Mouse (Mus musculus) G1E (cell line): Measurements from ENCODE around the gene Cog5. TPM values are rescaled to one million over a fixed set of nuclear protein-coding genes. Genes with fewer than 3 reads are reported as not detected.

Source experiments
- ATAC-seq: 2 replicates; pipeline ENCODE4 v1.8.0; 2016; ENCODE audit warnings: mild to moderate bottlenecking; ENCODE audit not compliant: insufficient number of reproducible peaks, poor library complexity, low FRiP score, severe bottlenecking; ENCODE audit errors: extremely low read depth
- DNase-seq: peaks from one replicate; pipeline ENCODE4 v3.0.0; 2012; ENCODE audit warnings: low spot score
- H3K27me3 ChIP-seq: 2 replicates; pipeline ENCODE4 v1.6.1; 2012; ENCODE audit warnings: mild to moderate bottlenecking, low read length, inconsistent platforms; ENCODE audit not compliant: insufficient read depth
- H3K36me3 ChIP-seq: replicated peaks from 2 replicates; pipeline ENCODE3; 2012; ENCODE audit warnings: mild to moderate bottlenecking, inconsistent platforms
- H3K4me1 ChIP-seq: 2 replicates; pipeline ENCODE4 v1.6.1; 2012; ENCODE audit warnings: low read depth, low read length, inconsistent platforms, mixed read lengths; ENCODE audit not compliant: insufficient read depth
- H3K4me3 ChIP-seq: 2 replicates; pipeline ENCODE4 v1.5.1; 2012; ENCODE audit warnings: low read depth, mild to moderate bottlenecking, inconsistent platforms, low read length, moderate library complexity, mixed read lengths
- H3K9me3 ChIP-seq: replicated peaks from 2 replicates; pipeline ENCODE4 v1.6.1; 2012; ENCODE audit warnings: inconsistent platforms
- CTCF ChIP-seq: IDR thresholded peaks from 2 replicates; pipeline ENCODE4 v1.5.1; 2012; ENCODE audit warnings: low read depth, low read length, inconsistent platforms, mixed read lengths
- GATA1 ChIP-seq: IDR thresholded peaks from 2 replicates; pipeline ENCODE4 v1.6.1; 2012; ENCODE audit warnings: borderline replicate concordance, low read length, inconsistent platforms, mixed read lengths
- GATA2 ChIP-seq: IDR thresholded peaks from 2 replicates; pipeline ENCODE4 v1.6.1; 2012; ENCODE audit warnings: low read depth, low read length, inconsistent platforms, borderline replicate concordance
- POLR2AphosphoS5 ChIP-seq: IDR thresholded peaks from 2 replicates; pipeline ENCODE4 v1.6.1; 2012; ENCODE audit warnings: low read depth, low read length, inconsistent platforms; ENCODE audit not compliant: insufficient replicate concordance
- TAL1 ChIP-seq: conservative IDR thresholded peaks from 2 replicates; pipeline ENCODE4 v1.6.1; 2012; ENCODE audit warnings: low read depth, low read length, inconsistent platforms, mixed read lengths
- polyA plus RNA-seq: library from polyadenylated mRNA; stranded (reverse); fragments of >175 nt; gene quantifications from 2 replicates; pipeline ENCODE4 v1.2.3, GENCODE M21; 2012
- total RNA-seq, 2 experiments: library from RNA; stranded (forward) in 1 of 2; stranded (reverse) in 1 of 2; fragments of 200-1000 nt in 1 of 2; fragments of >200 nt in 1 of 2; fragmentation: Nextera tagmentation in 1 of 2; gene quantifications; 2 replicates each; pipeline ENCODE4 v1.2.3; 2014 to 2017

The Cog5 gene
- total and polyA plus RNA-seq, 3 experiments, result 4.7 to 142 (median 101) TPM

GRCm38 (mm10) chr12:31931818-31932217 is 277.1 kb downstream of the Cog5 start:
- no peaks in the 10 kb centered on the region for H3K27me3 ChIP-seq
- DNase-seq (no peak), ATAC-seq (no peak)
- H3K36me3 ChIP-seq, result peaks cover 80% of the 10 kb centered on the region
- no peak for TF ChIP-seq POLR2AphosphoS5
- TF ChIP-seq CTCF, result no peak
- no peak for TF ChIP-seq GATA2
- no peak for TF ChIP-seq GATA1
- TF ChIP-seq TAL1, result no peak
- H3K4me3 ChIP-seq, result no peak overlapping the region
- no peaks in the 10 kb centered on the region for H3K9me3 ChIP-seq
- H3K4me1 ChIP-seq, result 0 out of 2 replicates have a peak, but pooled peaks cover under 1% of the 10 kb centered on the region

- Histone ChIP-seq H3K4me3 (no peak overlapping the region), H3K27me3 (no peaks in the 10 kb centered on the region), H3K9me3 (no peaks in the 10 kb centered on the region), H3K36me3 (peaks cover 86% of the 10 kb centered on the region), H3K4me1 (peaks cover 6% of the 10 kb centered on the region; the same call in 1 of the 2 replicates)
- no peak for DNase-seq
- no peak for ATAC-seq
- TF ChIP-seq TAL1 (no peak), CTCF (no peak), GATA1 (no peak), GATA2 (no peak), POLR2AphosphoS5 (no peak)
Measured at GRCm38 (mm10) chr12:31936657-31937300, 282.1 kb downstream of the Cog5 start.

GRCm38 (mm10) chr12:31937613-31938012 is 282.9 kb downstream of the Cog5 start:
- peaks cover 8% of the 10 kb centered on the region; the same call in 1 of the 2 replicates for H3K4me1 ChIP-seq
- no peak overlapping the region for H3K4me3 ChIP-seq
- H3K9me3 ChIP-seq, result no peaks in the 10 kb centered on the region
- no peak for ATAC-seq
- peaks cover 85% of the 10 kb centered on the region for H3K36me3 ChIP-seq
- no peak for DNase-seq
- TF ChIP-seq POLR2AphosphoS5, result no peak
- TF ChIP-seq TAL1, result no peak
- no peak for TF ChIP-seq CTCF
- no peak for TF ChIP-seq GATA2
- no peak for TF ChIP-seq GATA1
- no peaks in the 10 kb centered on the region for H3K27me3 ChIP-seq

- DNase-seq, result no peak
Measured at GRCm38 (mm10) chr12:31938391-31938997, 283.8 kb downstream of the Cog5 start.

GRCm38 (mm10) chr12:31939026-31939425 is 284.4 kb downstream of the Cog5 start:
- no peaks in the 10 kb centered on the region for H3K9me3 ChIP-seq
- peaks cover 88% of the 10 kb centered on the region for H3K36me3 ChIP-seq
- DNase-seq (no peak), ATAC-seq (no peak)
- no peak overlapping the region for H3K4me3 ChIP-seq
- TF ChIP-seq CTCF, result no peak
- no peak for TF ChIP-seq GATA1
- no peak for TF ChIP-seq GATA2
- H3K4me1 ChIP-seq, result peaks cover 22% of the 10 kb centered on the region
- no peaks in the 10 kb centered on the region for H3K27me3 ChIP-seq

More at GRCm38 (mm10) chr12:31938391-31938997, 283.8 kb downstream of the Cog5 start:
- Histone ChIP-seq H3K4me3 (no peak overlapping the region), H3K27me3 (no peaks in the 10 kb centered on the region), H3K9me3 (no peaks in the 10 kb centered on the region), H3K4me1 (peaks cover 17% of the 10 kb centered on the region), H3K36me3 (peaks cover 86% of the 10 kb centered on the region)
- no peak for TF ChIP-seq GATA2
- no peak for TF ChIP-seq POLR2AphosphoS5
- TF ChIP-seq TAL1, result no peak
- no peak for TF ChIP-seq CTCF
- TF ChIP-seq GATA1, result no peak
- no peak for ATAC-seq

GRCm38 (mm10) chr12:31943020-31943654 is 288.5 kb downstream of the Cog5 start:
- Histone ChIP-seq H3K4me3 (no peak overlapping the region; the same call in 1 of the 2 replicates), H3K36me3 (peaks cover 64% of the 10 kb centered on the region), H3K27me3 (no peaks in the 10 kb centered on the region), H3K9me3 (no peaks in the 10 kb centered on the region), H3K4me1 (peaks cover 44% of the 10 kb centered on the region)
- DNase-seq (peak; percentile 51), ATAC-seq (peak; percentile 96)
- TF ChIP-seq GATA2 (no peak), TAL1 (peak; percentile 66), GATA1 (no peak), CTCF (no peak), POLR2AphosphoS5 (no peak)
